In the genomic region with DNA sequence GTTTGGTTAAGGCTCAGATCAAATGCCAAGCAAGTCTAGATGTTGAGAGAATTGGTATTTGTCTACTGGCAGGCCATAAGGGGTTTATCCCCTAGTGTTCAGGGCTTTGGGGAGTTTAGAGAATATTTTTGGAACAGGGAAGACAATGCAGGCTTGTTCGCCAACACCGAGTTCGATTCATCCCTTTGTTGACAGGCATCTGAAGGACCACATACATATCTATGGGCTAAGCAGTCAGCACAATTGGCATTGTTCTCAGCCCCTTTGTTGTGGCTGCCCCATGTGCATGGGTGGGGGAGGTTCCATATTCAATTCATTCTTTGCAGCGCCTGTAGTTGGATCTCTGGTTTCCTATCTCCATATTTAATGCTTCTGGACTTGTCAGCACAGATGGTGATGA, we compare ENCODE assay signal across 13 mouse cellular contexts.
A peak's percentile ranks its signal among the peaks of the same experiment; 100 is the strongest.
DNase-seq lines count a peak whose midpoint lies in the region; ATAC-seq and TF ChIP-seq lines count a peak whose summit lies in the region.
"Had no signal": no experiment of that assay in that cellular context is flagged by ENCODE, and none has a peak within 500 bp of the region (broad histone marks: within the 10 kb centered on the region; RNA-seq: fewer than 3 reads in every experiment).

No protein-coding gene starts in this region.

- H3K4me3 ChIP-seq in heart, embryonic 15.5 days = no peak overlapping the region
- no peak overlapping the region for H3K4me3 ChIP-seq in ES-E14 (ENCODE audit: insufficient read depth in 1 of 2, low read depth in 1 of 2, low read length in 2 of 2, poor library complexity in 1 of 2, severe bottlenecking in 1 of 2)

- no peak for DNase-seq in heart, postnatal 25 days (ENCODE audit: low spot score)
- peak; percentile 87 for DNase-seq in layer of hippocampus, adult 9-11 months
- DNase-seq in layer of hippocampus, postnatal 10 days (ENCODE audit: low spot score in 2 of 2) = no peak
- peak; percentile 24 for DNase-seq in ES-E14 (ENCODE audit: low read depth, low spot score)
- DNase-seq in brain, adult 2 months (ENCODE audit: low read depth, low spot score) = peak; percentile 94
- DNase-seq in natural killer cell, adult 2 months (ENCODE audit: low spot score in 2 of 2) = no peak
- DNase-seq: adrenal gland, postnatal 25 days; cerebellum, adult 11 months; kidney, adult 2 months; lung, embryonic 14.5 days; thymus, adult 2 months had no signal

- peak overlapping the region; percentile 66 for H3K27ac ChIP-seq in heart, embryonic 15.5 days
- H3K27ac ChIP-seq in ES-E14 (ENCODE audit: insufficient read depth, low read depth, low read length, poor library complexity, severe bottlenecking) = no peak overlapping the region

- H3K9ac ChIP-seq in heart, embryonic 15.5 days = no peak overlapping the region
- H3K9ac ChIP-seq in ES-E14 (ENCODE audit: insufficient read depth, low read depth, low read length, poor library complexity, severe bottlenecking) = no peak overlapping the region
- H3K9ac ChIP-seq: lung, embryonic 14.5 days had no signal

- no peaks in the 10 kb centered on the region for H3K27me3 ChIP-seq in heart, embryonic 15.5 days
- H3K27me3 ChIP-seq: CH12.LX had no signal

- H3K9me3 ChIP-seq in heart, embryonic 15.5 days (replicated peaks) = no peaks in the 10 kb centered on the region
- no peaks in the 10 kb centered on the region for H3K9me3 ChIP-seq in ES-E14 (ENCODE audit: control insufficient read depth, insufficient read depth, low read depth, low read length)

- H3K4me2 ChIP-seq in heart, embryonic 15.5 days = no peak overlapping the region
- H3K4me2 ChIP-seq: lung, embryonic 14.5 days had no signal

- intact Hi-C loops in heart, postnatal 25 days (cut with DNase I) = no loop called here

- in situ Hi-C loops in ES-E14 (cut with MboI; ENCODE audit: low sequenced_read_pairs in 2 of 2, unreplicated experiment in 2 of 2) = no loop called here

- peaks cover 13% of the 10 kb centered on the region for H3K4me1 ChIP-seq in heart, embryonic 15.5 days (replicated peaks)
- peaks cover 0 to 2% of the 10 kb centered on the region in 2 experiments; a peak in 1 of 4 replicates for H3K4me1 ChIP-seq in ES-E14 (ENCODE audit: control insufficient read depth in 2 of 2, insufficient read depth in 2 of 2, low read length in 2 of 2, poor library complexity in 1 of 2)

- H3K36me3 ChIP-seq in heart, embryonic 15.5 days = no peaks in the 10 kb centered on the region
- no peaks in the 10 kb centered on the region for H3K36me3 ChIP-seq in ES-E14 (ENCODE audit: control insufficient read depth, insufficient read depth, low read length, poor library complexity, severe bottlenecking)

- WGBS in heart, embryonic 15.5 days = 20% methylated on average over 4 of the region's 4 CpGs

- ATAC-seq in heart, embryonic 15.5 days (replicated peaks; ENCODE audit: insufficient number of reproducible peaks, insufficient read depth, low FRiP score, low read depth) = 0 out of 2 replicates have a peak, but pooled peaks have one; percentile 27

TF ChIP-seq in ES-E14, 5 proteins besides CTCF, POLR2A, EP300 and RAD21:
- TF ChIP-seq MAFK (IDR thresholded peaks at IDR 0.05; ENCODE audit: insufficient read depth, low read depth, low read length) (no peak), HCFC1 (IDR thresholded peaks at IDR 0.05; ENCODE audit: borderline replicate concordance, insufficient read depth, low read length) (no peak), ZNF384 (IDR thresholded peaks at IDR 0.05; ENCODE audit: low read depth, low read length) (no peak), CHD2 (IDR thresholded peaks at IDR 0.05; ENCODE audit: low read depth, low read length) (no peak), ZC3H11A (IDR thresholded peaks at IDR 0.05; ENCODE audit: borderline replicate concordance, low read depth, low read length) (no peak)

Comparison
In these comparisons a context has a peak if more than half of its experiments do, and no peak if none do; other contexts are left out.
1. DNase-seq: peak in layer of hippocampus, adult 9-11 months (single experiment), ES-E14 (single experiment) and brain, adult 2 months (single experiment); none in heart, postnatal 25 days (single experiment), layer of hippocampus, postnatal 10 days (0 of 2) and natural killer cell, adult 2 months (0 of 2).